Mouse (Mus musculus) monocyte, adult 5-6 weeks (primary cell): Measurements from ENCODE around the gene Magi1. TPM values are rescaled to one million over a fixed set of nuclear protein-coding genes. Genes with fewer than 3 reads are reported as not detected.

Experiments used
- ATAC-seq: fragments of 153-309, 156-312 bp; replicated peaks from 2 replicates; pipeline ENCODE4 v1.8.0; 2017; ENCODE audit warnings: mild to moderate bottlenecking; ENCODE audit not compliant: low TSS enrichment, insufficient number of reproducible peaks, severe bottlenecking, poor library complexity, low FRiP score
- total RNA-seq: library from RNA; stranded (forward); fragments of 200-1000, 200-491, 200-594 nt; gene quantifications from 3 replicates; pipeline ENCODE4 v1.2.3, GENCODE M21; 2017

Magi1 gene
- total RNA-seq, 1 experiment from 2014 or later = not detected

DNA sequence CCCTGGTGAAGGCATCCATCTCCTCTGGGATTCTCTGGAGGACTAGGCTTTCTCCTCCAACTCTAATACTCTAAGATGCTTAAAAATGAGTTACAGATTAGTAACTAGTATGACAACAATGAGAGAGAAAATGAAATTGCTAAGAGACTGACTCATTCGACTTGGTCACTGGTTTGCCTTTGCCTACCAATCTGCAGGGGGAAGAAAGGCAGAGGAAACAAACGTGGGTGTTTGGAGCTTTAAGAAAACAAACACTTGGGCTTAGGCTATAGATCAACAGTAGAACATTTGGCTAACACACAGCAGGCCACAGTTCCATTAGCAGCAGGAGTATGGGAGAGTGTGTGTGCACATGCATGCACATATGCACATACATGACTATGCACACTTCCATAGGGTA is 142.2 kb downstream of the Magi1 start:
- no peak for ATAC-seq

DNA sequence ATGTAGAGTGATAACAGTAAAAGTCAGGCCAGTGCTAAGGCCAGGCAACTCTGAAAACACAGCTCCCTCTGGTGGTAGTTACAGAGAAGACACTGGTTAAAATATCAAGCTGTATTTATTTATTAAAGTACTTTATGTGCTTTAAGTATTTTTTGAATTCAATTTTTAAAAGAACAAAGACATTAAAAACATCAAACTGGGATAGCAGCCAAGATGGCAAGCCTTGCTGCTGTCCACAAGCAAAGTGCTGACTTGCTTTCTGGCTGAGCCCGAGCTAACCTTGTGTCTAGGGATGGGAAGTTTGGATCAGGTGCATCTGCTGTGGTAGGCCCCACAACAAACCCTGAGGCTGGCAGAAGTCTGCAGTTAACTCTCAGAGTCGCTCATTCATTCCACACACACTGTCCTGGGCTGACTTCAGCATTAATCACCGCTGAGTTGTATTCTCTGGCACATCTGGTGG is 143.7 kb downstream of the Magi1 start:
- no peak for ATAC-seq

DNA sequence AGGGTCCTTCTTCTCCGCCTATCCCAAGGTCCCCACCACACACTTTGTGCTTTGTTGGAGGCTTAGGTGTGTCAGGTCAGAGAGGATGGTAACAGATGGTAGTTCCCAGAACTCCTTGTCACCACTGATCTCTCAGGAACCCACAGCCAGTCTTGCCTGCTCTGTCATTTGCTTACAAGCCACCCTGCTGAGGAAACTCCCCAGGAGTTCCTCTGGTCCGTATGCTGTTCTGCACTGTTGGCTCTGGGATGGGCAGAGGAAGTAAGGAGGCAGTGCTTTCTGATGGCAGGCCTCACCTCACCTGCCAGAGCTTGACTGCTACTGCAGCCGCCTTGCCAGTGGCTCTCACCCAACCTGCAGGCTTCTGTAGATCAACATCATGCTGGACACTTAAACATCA is 147.0 kb downstream of the Magi1 start:
- no peak for ATAC-seq

DNA sequence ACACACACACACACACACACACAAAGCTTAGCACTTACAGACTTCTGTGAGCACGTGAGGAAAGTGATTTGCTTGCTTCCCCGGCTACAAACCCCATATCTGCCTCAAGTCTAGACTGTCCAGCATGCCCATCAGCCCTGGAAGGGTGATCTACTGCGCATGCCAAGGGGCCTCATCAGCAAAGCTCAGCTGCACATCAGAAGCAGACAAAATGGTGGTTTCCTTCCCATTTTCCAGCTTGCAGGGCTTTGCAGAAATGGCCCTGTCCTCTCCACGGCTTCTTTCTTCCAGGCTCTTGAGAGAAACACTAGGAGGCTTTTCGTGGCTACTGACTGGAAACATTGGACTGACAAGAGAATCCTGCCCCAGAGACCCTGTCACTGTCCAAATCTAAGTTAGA is 149.6 kb downstream of the Magi1 start:
- no peak for ATAC-seq

DNA sequence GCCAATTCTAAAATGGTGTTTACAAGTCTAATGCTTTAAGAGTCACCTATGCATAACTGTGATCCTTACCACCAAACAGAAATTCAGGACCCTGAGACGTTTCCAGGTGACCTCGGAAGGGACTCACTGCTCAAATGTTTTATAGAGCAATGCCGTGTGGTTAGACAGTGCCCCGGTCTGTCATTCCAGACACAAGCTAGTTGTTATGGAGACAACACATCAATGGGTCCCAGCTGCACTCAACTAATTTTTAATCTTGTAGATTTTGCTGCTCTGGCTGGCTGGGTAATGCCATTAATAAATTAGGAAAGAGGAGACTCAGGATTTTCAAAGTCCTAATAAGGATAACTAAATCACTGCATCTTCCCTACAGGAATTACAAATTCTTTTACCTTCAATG is 151.7 kb downstream of the Magi1 start:
- no peak for ATAC-seq

DNA sequence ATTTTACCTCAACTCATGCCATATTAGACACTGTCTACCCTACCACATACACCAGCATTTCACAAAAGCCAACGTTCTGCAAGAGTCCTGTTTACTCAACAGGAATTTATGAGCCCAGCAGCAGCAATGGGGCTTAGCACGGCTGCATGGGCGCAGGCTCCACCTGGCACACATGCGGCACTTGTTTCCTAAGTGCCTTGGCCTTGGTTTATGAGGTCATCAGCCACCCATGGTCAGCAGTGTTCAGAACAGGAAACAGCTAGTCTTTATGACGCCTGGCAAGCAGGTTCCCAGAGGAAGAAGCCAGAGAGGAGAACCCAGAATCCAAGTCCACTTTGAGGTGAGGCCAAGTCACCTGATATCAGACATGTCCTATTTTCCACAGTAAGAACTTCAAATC is 153.3 kb downstream of the Magi1 start:
- no peak for ATAC-seq

DNA sequence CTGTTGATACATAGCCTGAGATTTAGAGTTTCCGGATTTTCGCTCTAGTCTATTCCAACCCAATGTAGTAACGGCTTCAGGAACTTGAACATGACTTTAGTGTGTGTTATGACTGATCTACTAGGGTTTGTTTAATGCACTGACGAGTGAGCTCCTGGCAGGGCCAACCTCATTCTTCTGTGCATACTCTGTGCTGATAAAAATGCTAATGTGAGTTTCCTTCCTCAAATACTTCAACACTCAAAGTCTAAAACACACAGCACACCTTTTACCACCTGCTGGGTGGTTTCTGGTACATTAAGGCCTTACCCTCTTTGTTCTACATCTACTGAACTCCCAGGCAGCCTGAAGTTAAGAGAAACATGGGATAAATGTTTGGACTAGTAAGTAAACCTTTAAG is 157.0 kb downstream of the Magi1 start:
- no peak for ATAC-seq

DNA sequence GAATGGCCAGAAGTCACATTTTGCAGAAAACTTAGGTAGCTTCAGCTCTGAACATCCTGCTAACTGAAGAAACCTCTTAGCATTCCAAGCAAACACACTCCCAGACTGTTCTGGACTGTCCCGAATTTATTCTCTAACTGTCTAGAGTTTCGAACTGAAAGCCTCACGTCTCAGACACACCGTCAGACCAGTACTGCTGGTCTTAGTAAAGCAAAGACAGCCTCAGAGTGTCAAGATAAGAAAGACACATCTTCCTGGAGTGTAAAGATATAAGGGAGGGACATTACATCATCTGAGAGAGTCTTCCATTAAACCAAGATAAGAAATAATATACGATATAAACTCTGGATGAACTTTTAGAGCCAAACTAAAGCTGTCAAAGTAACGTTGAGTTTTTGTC is 158.6 kb downstream of the Magi1 start:
- ATAC-seq = no peak

DNA sequence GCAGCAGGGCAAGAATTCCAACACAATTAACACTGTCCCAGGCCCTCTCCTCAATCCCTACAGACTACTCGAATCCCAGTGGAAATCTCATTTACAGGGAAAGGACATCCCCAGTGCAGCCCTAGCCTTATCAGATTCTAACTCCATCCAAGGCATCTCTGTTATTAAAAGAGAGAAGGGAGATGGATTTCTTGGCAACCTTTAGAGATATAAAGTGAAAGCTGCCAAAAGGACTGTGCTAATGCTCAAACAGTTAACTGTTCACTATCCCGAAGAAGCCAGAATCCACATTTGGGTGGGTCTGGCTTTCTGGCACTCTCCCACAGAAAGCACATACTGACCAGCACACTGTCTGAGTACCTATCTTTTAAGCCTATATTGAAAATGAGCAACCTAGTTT is 159.4 kb downstream of the Magi1 start:
- no peak for ATAC-seq

DNA sequence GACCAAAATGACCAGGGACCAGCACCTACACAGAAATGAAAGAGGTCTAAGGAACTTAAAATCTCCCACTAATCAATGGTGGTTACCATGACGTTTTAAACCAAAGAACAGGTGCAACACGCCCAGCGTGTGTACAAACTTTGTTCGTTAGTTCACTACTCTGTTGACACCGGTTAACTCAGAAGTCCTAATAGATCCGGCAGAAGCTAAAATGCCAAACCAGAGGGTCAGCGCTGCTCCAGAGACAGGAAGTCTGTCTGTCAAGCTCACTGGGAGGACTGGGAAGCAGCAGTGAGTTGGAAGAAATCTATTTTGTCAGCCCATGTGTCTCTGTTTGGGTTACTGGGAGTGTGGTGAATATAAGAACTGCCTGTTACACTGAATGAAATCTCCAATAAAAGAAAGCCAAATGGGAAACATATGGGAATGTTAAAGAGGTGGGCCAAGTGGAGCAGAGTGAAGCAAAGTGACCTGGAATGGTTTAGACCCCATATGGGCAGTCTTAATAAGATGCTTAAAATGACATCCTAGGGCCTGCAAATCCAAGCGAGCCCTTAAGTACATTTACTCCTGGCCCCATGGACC is 161.1 kb downstream of the Magi1 start:
- no peak for ATAC-seq

DNA sequence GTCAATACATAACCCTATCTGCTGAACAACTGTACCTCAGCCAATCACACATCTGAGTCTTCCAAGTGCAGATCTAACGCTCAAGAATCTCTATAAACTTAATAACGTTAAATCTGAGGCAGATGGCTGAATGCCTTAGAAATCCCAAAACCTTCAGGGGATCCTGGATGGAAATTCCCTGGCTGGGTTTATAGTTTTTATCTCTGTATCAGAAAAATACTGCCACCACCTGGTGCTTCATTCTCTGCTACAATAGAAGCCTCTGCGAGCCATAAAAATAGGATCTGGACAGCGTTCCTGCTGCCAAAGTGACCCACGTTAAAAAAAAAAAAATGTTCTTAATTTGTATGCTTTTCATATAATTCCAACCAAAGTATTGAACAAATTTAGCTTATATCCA is 162.2 kb downstream of the Magi1 start:
- ATAC-seq = no peak

DNA sequence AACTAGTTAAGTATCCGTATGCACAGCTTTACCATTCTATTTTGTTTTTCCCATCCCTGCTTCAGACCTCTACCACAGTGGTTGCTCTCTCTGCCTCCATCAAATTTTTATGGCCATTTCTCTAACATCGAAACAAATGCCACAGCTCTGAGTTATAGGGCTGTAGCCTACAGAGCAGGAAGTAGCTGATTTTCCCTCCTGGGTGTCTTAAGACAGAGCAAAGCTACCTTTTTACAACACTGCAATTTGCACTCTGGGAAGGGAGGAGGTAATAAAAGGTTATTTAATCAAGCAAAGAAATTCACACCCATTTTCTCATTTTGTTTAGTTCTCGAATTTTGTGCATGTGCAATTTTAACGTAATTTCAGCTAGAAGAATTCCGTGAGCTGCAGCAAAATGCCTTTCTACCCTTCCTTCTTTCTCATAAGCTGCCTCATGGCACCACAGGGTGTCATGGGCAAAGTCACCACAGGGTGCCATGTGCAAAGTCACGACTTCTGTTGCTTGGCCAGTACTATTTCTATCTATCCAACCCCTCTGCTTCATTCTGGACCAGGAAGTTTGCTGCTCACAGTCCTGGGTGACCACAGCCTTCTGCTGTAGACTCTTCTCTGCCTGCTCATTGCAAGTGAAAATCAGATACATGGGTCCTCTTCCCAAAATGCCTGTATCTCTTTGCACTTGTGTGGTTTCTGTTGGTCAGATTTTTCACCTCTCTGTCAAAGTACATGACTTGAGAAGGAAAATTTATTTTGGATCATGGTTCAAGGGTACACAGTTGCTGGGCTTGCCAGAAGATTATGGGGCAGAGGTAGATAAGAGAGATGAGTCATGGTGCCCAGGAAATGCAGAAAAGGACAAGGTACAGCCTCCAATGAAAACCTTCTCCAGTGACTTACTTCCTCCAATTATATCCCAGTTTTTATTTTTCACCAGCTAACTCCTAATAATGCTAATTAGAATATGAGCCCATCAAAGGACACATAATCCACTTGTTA is 167.0 kb downstream of the Magi1 start:
- ATAC-seq = no peak

DNA sequence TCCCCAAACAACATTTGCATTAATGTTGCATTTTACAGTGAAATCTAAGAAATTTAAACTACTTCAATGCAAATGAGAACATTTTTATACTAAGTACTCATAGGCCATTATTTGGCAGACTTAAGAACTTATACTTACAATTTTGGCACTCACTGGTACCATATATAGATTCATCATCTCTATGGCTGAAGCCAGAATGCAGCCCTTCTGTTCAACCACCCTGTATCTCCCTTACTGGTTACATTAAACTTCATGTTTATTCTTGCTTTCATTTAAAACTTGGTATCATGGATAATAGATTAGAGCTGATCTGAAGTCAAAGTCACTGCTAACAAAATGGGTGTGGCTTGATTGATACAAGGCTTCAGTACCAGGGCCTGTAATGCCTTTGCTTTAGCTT is 171.9 kb downstream of the Magi1 start:
- no peak for ATAC-seq

DNA sequence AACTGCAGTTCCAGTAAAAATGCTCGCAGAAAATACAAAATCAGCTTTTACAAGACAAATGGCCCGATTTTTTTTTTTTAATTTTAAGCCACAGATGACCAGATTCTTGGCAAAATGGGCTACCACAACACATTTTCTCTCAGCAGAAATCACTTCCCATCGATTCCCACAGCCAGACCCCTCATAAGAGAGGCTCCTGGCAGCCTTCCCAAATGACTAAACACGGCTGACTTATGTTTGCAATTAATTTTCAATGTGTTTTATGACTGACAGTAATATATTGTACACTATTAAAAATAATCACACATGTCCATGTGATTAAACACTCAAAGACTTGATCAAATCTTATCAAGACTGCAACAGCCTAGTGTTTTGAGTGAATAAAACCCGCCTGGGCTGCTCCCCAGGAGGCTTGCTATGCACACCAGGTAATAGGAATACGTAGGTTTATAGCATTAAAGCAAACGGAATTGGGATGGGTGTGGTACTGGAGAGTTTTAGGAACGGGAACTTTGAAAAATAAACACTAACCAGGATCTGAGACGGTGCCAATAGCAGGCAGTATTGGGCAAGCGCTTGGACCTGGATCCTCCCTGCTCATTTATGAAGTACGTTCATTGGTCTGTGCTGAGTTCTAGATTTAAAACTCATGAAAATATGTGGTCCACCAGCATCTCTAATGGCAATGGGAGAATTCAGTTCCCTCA is 176.2 kb downstream of the Magi1 start:
- no peak for ATAC-seq

DNA sequence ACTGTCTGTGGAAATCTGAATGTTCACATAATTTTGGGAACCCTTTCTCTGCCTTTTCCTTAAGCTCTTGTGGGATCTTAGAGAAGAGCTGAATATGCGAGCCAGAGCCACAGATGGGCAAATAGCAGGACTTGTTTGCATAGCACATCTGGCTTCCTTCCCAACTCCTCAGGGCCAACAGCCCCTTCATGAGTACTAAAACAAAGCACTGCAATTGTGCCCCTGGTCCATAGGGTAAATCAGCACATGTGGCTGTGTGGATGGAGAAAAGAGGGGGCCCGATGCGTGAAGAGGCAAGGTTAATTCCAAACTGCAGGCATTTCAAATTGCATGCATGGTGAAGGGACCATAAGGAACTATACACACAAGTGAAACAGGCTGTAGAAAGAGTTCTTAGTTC is 180.1 kb downstream of the Magi1 start:
- no peak for ATAC-seq

DNA sequence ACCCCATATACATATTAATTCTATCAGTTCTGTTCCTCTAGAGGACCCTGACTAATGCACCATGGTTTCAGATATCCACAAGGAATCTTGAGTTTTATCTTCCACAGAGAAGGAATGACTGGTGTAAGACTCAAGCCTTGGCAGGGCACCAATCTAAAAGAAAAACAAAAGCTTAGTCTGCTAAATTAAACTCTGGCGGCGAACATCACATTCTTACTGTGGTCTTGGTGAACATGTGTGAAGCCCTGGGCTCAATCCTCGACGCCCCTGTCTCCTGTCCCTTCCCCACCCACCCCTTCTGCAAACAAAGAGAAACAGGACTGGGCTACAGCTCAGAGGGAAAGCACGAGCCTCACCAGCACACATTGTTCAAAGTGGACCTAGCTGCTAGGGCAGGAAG is 182.5 kb downstream of the Magi1 start:
- no peak for ATAC-seq

DNA sequence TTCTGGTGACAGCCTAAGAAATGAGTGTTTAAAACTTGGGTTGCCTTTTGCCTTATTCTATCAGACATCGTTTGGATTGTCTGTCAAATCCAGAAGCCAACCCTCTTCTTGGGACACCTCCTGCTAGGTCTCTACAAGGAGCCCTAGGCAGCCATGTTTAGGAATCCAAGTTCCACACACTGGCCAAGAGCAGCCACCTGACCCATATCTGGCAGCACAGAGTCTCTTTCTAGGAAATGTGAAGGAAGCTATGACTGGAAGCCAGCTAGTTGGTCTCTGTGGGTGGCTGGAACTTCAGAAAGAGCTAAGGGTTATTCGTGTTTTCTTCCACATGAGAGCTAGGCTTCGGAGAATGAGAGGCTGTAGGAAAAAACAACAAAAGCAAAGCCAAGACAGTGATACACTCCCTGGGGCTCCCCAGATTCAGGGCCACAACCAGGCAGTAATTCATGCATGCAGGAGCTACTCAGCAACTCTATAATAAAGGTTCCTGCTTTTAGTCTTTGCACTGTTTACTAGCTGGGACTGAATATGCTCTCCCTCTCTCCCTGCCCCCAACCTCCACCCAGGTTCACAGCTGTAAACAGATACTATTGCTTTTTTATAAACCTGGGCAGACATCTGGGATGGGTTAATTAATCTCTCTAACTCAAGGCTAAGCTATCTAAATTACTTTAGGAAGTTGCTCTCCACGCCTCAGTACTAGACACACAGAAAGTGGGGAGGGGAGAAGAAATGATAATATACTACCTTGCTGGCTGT is 188.6 kb downstream of the Magi1 start:
- ATAC-seq = no peak

DNA sequence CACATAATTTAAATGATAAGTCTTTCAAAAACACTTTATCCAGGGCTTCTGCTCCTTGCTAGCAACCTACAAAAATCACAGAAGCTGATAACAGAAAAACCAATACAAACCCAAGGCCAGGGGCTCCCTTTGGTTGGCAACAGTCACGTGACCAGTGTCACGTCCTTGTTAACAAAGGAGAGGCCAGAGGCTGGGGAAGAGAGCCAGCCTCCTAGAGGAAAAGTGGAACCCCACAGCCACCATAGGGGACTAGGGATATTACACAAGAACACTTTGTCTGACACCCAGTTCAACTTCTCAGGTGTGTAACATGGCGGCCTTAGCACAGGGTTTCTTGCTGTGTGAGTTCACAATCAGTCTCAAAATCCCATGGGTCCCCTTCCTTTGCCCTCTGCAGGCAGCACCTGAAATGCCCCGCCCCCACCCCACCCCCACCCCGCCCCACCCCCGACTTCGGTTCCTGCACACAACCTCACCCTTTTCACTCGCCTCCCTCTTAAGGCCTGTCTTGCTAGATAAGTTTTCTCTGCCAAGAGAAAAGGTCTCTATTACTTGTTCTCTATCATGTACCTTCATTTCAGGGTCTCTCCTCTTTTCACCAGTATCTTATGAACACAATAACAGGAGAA is 190.6 kb downstream of the Magi1 start:
- no peak for ATAC-seq
